Mouse (Mus musculus): ENCODE data around the gene Hexb. TPM values are rescaled to one million over a fixed set of nuclear protein-coding genes. Genes with fewer than 3 reads are reported as not detected.
A peak's percentile ranks its signal among the peaks of the same experiment; 100 is the strongest.

Hexb gene
- total and polyA plus RNA-seq, 3 experiments: 12.7 to 15.4 TPM; not detected in 1

GRCm38 (mm10) chr13:97137466-97138400 lies 60.4 kb downstream of the Hexb start, which contains the start of the genes Gfm2 and Nsa2:
Gfm2 (plus strand) TSS chr13:97137937.
Nsa2 (minus strand) TSS chr13:97137937.
- DNase-seq (ENCODE audit: low read depth, low spot score): peak; percentile 97
- Histone ChIP-seq H3K27ac (ENCODE audit: control insufficient read depth, low read depth, low read length) (peak within 1 kb of the TSS; percentile 83), H3K9ac (ENCODE audit: control insufficient read depth, low read depth, low read length, poor library complexity, severe bottlenecking) (peak within 1 kb of the TSS; percentile 98), H3K9me3 (replicated peaks; ENCODE audit: insufficient read depth, low read length) (no peaks in the 10 kb centered on the region), H3K36me3 (ENCODE audit: control insufficient read depth in 1 of 2, insufficient read depth in 2 of 2, low read length in 2 of 2) (peaks cover 9 to 11% of the 10 kb centered on the region in 2 experiments), H3K4me1 (ENCODE audit: control insufficient read depth in 1 of 2, insufficient read depth in 2 of 2, low read length in 2 of 2) (no peaks in the 10 kb centered on the region), H3K79me2 (ENCODE audit: control insufficient read depth, insufficient read depth, low read length, poor library complexity) (peaks cover 16% of the 10 kb centered on the region), H3K27me3 (ENCODE audit: control insufficient read depth in 1 of 2, insufficient read depth in 2 of 2, low read length in 2 of 2) (no peaks in the 10 kb centered on the region), H3K4me3 (ENCODE audit: control insufficient read depth in 1 of 2, insufficient read depth in 1 of 2, low read depth in 2 of 2, low read length in 2 of 2) (peak within 1 kb of the TSS; percentile 93 to 98)
- no peak for TF ChIP-seq MEF2A (IDR thresholded peaks at IDR 0.05; ENCODE audit: extremely low read depth, insufficient replicate concordance, low read depth, low read length, poor library complexity, severe bottlenecking)
- peak; percentile 88 for TF ChIP-seq NELFE (IDR thresholded peaks at IDR 0.05; ENCODE audit: low read depth, low read length)
- no peak for TF ChIP-seq ZNF384 (IDR thresholded peaks at IDR 0.05; ENCODE audit: low read depth, low read length)
- peak; percentile 67 for TF ChIP-seq NRF1 (IDR thresholded peaks at IDR 0.05; ENCODE audit: insufficient read depth, low read depth, low read length, poor library complexity, severe bottlenecking)
- no peak for TF ChIP-seq RCOR1 (IDR thresholded peaks at IDR 0.05; ENCODE audit: low read depth, low read length)
- peak; percentile 89 for TF ChIP-seq ELF1 (IDR thresholded peaks at IDR 0.05; ENCODE audit: low read depth, low read length)
- TF ChIP-seq USF1 (IDR thresholded peaks at IDR 0.05; ENCODE audit: low read depth, low read length): no peak
- no peak for TF ChIP-seq RAD21 (IDR thresholded peaks at IDR 0.05; ENCODE audit: low read depth, low read length)
- TF ChIP-seq TCF12 (IDR thresholded peaks at IDR 0.05; ENCODE audit: low read depth, low read length): peak; percentile 76
- peak; percentile 87; the same call in 1 of the 2 replicates for TF ChIP-seq POLR2AphosphoS2 (IDR thresholded peaks at IDR 0.05; ENCODE audit: low read length)
- peak; percentile 68; the same call in 1 of the 2 replicates for TF ChIP-seq E2F4 (IDR thresholded peaks at IDR 0.05; ENCODE audit: borderline replicate concordance, low read depth, low read length)
- TF ChIP-seq CHD2 (IDR thresholded peaks at IDR 0.05; ENCODE audit: low read length): no peak; the same call in 1 of the 2 replicates
- 0 out of 2 replicates have a peak, but pooled peaks have one; percentile 22 for TF ChIP-seq GABPA (IDR thresholded peaks at IDR 0.05; ENCODE audit: low read depth, low read length)
- peak; percentile 90 for TF ChIP-seq HCFC1 (IDR thresholded peaks at IDR 0.05; ENCODE audit: low read depth, low read length)
- TF ChIP-seq UBTF (IDR thresholded peaks at IDR 0.05; ENCODE audit: borderline replicate concordance, insufficient read depth, low read depth, low read length): 0 out of 2 replicates have a peak, but pooled peaks have one; percentile 66
- TF ChIP-seq CTCF (IDR thresholded peaks at IDR 0.05 in 2 of 3, conservative IDR thresholded peaks at IDR 0.05 in 1 of 3; ENCODE audit: control insufficient read depth in 1 of 3, insufficient read depth in 1 of 3, low read depth in 2 of 3, low read length in 3 of 3, poor library complexity in 1 of 3, severe bottlenecking in 1 of 3): no peak
- TF ChIP-seq SIN3A (IDR thresholded peaks at IDR 0.05; ENCODE audit: low read length): peak; percentile 93
- TF ChIP-seq MYB (IDR thresholded peaks at IDR 0.05; ENCODE audit: low read depth, low read length): 0 out of 2 replicates have a peak, but pooled peaks have one; percentile 12
- TF ChIP-seq MAZ (IDR thresholded peaks at IDR 0.05; ENCODE audit: low read depth, low read length): no peak
- TF ChIP-seq KAT2A (conservative IDR thresholded peaks at IDR 0.05; ENCODE audit: low read depth, low read length): no peak; the same call in none of the 2 replicates
- no peak for TF ChIP-seq MAFK (IDR thresholded peaks at IDR 0.05; ENCODE audit: borderline replicate concordance, low read depth, low read length)
- no peak for TF ChIP-seq BHLHE40 (IDR thresholded peaks at IDR 0.05; ENCODE audit: borderline replicate concordance, low read depth, low read length)
- TF ChIP-seq MYC (IDR thresholded peaks at IDR 0.05; ENCODE audit: low read depth, low read length): peak; percentile 85; the same call in 1 of the 2 replicates
- peak; percentile 85 to 98 for TF ChIP-seq POLR2A (IDR thresholded peaks at IDR 0.05; ENCODE audit: control insufficient read depth in 1 of 2, insufficient read depth in 1 of 2, low read depth in 1 of 2, low read length in 2 of 2, poor library complexity in 1 of 2)
- peak; percentile 88 for TF ChIP-seq ZMIZ1 (IDR thresholded peaks at IDR 0.05; ENCODE audit: low read depth, low read length)
- TF ChIP-seq EP300 (IDR thresholded peaks at IDR 0.05; ENCODE audit: low read depth in 1 of 2, low read length in 2 of 2): 0 out of 4 replicates have a peak, but pooled peaks of 1 of the 2 experiments have one; percentile 11
- TF ChIP-seq MXI1 (IDR thresholded peaks at IDR 0.05; ENCODE audit: low read depth, low read length): peak; percentile 86
- TF ChIP-seq CHD1 (IDR thresholded peaks at IDR 0.05; ENCODE audit: low read depth, low read length): no peak
- TF ChIP-seq SMC3 (IDR thresholded peaks at IDR 0.05; ENCODE audit: low read depth, low read length): no peak
- no peak; the same call in 1 of the 2 replicates for TF ChIP-seq MAX (IDR thresholded peaks at IDR 0.05; ENCODE audit: low read length)
- TF ChIP-seq TBP (IDR thresholded peaks at IDR 0.05; ENCODE audit: low read depth, low read length): peak; percentile 89
- no peak for TF ChIP-seq POLR2AphosphoS5 (IDR thresholded peaks at IDR 0.05; ENCODE audit: borderline replicate concordance, low read depth, low read length)
- no peak for TF ChIP-seq JUND (IDR thresholded peaks at IDR 0.05; ENCODE audit: low read depth, low read length)
- no peak for TF ChIP-seq USF2 (IDR thresholded peaks at IDR 0.05; ENCODE audit: borderline replicate concordance in 1 of 2, insufficient read depth in 1 of 2, low read depth in 1 of 2, low read length in 2 of 2)

Data from MEL (cell line).